Mouse (Mus musculus): ENCODE measurements around the gene Tmem110.

GRCm38 (mm10) chr14:30857990-30858389, 32.6 kb downstream of the Tmem110 start:
- no peak for TF ChIP-seq CTCF (IDR thresholded peaks at IDR 0.05; ENCODE audit: borderline replicate concordance, control insufficient read depth, extremely low read depth, insufficient read depth, low read length, poor library complexity)
- no peak for TF ChIP-seq POLR2A (IDR thresholded peaks at IDR 0.05; ENCODE audit: control insufficient read depth, extremely low read depth, insufficient read depth, low read length, poor library complexity)

All from thymus, adult 2 months (tissue).